Mouse (Mus musculus): ENCODE results near the gene Six4.
"Not testable (repeated sequence)": the region's sequence is repeated elsewhere in the genome, so short reads cannot be mapped to it uniquely, and the experiment has no call there.

The Six4 gene

DNA sequence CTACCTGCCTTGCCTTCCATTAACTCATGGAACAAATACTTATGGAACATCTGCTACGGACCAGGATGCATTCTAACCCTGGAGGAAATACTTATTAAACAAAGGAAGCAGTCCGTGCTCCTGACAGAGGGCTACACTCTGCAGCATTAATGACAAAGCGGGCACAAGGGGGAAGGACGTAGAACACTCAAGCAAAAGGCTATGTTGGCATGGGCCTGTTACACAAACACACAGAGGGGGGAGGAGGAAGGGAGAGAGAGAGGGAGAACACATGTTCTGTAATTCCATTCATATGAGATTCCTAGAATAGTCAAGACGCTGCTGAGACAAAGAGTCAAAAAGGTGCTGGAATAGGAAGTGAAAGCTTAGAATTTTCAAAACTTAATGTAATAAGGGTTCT lies 24.8 kb downstream of the Six4 start:
- DNase-seq (ENCODE audit: low spot score in 2 of 2): no peak

DNA sequence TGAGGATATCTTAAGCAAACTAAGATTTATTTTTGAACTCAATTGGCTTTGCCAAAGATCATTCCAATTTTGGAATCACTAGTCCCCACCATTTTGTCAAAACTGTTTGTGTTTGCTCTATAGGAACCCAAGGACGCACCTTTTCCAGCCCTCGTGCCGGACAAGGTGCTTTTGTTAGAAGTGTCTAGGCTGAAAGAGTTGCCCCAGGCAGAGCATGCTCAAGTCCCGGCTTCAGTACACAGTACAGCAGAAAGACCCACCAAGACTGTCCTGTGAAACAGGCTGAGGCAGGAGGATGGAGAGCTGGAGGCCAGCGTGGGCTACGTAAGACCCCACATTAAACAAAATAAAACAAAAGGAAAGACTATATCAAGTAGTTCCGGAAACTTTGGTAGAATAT lies 26.2 kb downstream of the Six4 start:
- DNase-seq (ENCODE audit: low spot score in 2 of 2): no peak

DNA sequence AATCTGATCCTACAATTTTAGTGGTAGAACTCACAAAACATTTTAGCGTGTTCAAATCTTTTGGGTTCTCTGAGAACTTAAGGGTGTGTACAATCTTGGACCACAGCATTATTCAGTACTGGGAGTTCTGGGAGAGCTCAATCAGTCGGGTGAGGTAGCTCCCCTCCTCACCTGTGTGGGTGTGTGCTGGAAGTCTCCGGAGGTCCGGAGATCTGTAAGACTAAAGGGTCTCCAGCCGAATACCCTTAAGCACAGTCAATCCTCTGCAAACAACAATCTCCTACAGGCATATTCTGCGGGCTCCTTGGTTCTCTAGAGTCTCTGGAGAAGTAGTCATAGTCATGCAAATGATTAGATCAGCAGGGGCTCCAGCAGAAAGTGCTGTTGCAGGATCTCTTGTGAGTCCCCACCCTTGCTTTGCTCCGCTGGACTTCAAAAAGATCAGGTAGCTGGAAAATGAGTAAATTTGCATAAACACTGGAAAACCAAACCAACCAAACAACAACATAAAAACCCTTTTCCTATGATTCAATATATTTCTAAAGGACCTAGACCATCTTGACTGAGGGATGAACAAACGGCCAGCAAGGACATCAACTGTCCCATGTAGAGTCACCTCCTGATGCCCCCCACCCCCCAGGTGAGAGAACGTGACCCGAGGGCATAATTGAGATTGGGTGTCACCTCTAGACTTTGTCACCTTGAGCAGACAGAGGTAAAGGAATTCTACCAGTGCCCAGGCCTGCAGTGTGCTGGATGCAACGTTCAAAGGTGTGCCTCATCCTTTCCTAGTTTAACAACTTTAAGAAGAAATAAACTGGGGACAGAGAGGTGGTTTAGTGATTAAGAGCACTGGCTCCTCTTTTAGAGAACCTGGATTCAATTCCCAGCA lies 27.3 kb downstream of the Six4 start:
- no peak for DNase-seq (ENCODE audit: low spot score in 2 of 2)

DNA sequence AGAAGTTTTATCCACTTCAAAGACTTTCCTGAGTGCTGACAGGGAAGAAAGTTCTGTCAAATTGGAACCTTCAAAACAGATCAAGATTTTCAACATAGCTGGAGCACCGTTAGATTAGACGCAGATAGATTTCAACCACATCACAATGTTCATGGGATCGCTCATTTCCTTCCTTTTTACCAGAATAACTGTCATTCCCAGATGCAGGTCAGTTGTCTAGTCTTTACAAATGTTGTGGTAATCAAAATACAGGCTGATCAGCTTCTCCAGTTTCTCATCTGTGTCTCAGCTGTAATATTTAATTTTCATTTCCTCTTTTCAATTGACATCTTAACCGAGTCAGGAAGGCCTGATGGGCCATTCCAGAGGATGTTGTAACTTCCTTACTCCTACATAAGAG lies 29.5 kb downstream of the Six4 start:
- DNase-seq (ENCODE audit: low spot score in 2 of 2): no peak

DNA sequence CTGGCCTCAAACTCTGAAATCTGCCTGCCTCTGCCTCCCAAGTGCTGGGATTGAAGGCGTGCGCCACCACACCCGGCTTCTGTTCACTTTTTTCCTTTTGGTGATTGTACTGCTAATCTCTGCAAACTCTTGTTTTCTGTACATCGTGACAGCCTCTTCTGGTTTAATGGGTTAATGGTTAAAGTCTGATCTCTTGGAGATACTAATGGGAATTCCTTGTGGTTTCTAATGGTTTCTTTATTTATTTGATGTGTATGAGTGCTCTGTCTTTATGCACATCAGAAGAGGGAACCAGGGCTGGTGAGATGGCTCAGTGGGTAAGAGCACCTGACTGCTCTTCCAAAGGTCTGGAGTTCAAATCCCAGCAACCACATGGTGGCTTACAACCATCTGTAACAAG lies 31.4 kb downstream of the Six4 start:
- not testable (repeated sequence) for DNase-seq (ENCODE audit: low spot score in 2 of 2)

DNA sequence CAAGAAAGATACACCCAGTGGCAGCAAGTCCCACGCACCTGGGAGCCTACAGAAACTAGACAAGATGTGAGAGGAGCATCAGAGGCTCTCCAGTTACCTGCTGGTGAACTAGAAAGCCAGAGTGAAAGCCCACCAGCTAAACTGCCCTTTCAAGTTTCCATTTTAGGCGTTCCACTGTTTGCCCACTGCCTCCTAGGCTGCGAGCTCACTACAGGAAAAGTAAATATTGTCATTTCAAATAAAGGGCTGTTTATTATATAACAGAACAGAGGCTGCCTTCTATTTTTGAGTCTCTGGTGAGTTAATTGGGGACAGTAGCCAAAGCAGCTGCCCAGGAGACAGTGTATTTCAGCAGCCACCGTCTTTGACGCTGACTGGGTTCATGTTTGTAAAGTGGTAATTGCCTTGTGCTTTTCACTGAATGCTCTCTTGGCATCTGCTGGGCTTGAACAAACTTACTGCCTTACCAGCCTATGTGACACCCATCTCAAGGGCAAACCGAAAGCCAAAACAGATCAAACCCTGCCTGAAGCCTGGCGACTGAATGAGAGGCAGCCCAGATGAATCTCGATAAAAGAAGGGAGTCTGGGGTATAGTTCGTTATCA lies 52.3 kb downstream of the Six4 start:
- no peak for DNase-seq (ENCODE audit: low spot score in 2 of 2)

DNA sequence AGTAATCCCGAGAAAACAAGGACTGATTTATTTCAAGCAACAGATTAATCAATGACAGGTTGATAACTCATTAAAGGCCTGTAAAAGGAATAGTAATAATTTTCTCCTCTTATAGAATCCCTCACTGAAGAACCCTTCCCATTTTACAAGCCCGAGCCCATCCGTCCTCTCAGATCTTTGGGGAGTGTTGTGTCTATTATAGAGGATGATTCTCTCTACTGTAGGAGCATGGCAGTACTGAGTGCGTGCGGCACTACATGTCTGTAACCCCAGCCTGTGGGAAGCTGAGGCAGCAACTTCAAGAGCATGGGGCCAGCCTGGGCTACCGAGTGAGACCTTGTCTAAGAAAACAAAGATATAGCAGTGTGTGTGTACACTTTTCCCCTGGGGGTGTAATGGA lies 55.8 kb downstream of the Six4 start:
- DNase-seq (ENCODE audit: low spot score in 2 of 2): no peak

DNA sequence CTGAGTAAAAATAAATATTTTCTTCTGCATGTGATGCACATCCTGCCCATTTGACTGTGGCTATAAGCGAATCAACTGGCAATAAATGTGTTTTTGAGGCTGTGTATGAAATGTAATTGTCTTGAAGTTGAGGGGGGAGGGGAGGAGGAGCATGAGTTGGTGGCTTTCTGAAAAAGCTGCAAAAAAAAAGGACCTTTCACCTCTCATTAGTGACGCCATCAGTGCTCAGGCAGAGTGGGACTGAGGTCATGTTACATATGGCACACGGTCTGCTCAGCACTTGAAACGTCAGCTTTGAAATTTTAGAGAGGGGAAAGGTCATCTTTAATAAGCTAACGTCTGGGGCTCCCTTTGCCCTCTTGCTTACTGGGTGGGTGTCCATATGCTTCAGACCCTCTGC lies 57.8 kb downstream of the Six4 start:
- DNase-seq (ENCODE audit: low spot score in 2 of 2): no peak

DNA sequence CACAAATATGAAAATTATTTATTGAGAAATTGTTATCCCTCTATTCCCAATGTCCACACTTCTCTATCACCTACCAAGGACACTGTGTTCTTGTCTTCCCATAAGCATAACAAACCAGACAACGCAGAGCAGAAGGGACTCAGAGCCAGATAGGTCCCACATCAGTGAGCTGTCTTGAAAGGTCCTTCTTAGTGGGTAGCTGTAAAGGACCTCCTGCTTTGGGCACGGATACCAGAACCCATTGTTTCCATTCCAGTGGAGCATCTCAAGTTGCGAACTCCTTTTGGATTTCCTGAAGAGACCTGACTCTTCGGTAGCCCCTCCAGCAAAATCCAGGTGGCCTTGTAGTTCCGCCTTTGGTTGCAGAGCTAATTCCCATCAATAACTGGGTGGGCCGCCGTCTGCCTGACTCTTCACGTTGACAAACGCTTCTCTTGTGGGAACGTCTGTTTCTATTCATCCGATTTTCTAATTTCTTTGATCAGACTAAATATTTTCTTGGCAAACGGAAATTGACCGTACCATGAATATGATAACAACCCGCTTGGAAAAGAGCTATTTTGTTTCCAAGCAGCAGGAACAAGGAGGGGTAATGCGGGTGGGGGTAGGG lies 58.6 kb downstream of the Six4 start:
- no peak for DNase-seq (ENCODE audit: low spot score in 2 of 2)

DNA sequence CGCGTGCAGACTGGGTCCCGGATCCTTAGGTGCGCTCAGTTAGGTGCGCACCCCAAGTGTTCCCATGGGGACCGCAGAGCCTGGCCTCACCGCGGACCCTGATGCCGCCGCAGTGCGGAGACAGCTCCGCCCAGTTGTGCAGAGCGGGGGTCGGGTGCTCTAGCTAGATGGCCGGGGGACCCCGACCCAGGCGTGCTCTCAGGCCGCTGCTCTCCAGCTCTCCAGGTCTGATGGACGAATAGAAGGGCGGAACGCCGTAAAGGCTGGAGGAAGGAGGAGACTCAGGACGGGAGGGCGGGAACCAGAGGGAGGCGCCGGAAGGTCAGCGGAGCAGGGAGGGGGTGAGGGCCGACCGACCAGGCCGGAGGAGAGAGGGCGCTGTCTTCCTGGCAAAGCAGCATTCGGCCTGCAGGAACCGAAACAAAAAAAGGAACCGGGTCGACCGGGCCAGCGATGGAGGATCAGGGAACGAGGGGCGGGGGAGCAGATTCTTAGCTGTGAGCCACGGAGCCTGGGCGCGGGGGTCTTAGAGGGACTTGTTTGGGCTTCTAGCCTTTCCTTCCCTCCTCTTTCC lies 59.5 kb downstream of the Six4 start, which contains the start of gene Six1:
Gene Six1 (minus strand): TSS at position 220 of the 574 bp plus-strand sequence.
- no peak for DNase-seq (ENCODE audit: low spot score in 2 of 2)

DNA sequence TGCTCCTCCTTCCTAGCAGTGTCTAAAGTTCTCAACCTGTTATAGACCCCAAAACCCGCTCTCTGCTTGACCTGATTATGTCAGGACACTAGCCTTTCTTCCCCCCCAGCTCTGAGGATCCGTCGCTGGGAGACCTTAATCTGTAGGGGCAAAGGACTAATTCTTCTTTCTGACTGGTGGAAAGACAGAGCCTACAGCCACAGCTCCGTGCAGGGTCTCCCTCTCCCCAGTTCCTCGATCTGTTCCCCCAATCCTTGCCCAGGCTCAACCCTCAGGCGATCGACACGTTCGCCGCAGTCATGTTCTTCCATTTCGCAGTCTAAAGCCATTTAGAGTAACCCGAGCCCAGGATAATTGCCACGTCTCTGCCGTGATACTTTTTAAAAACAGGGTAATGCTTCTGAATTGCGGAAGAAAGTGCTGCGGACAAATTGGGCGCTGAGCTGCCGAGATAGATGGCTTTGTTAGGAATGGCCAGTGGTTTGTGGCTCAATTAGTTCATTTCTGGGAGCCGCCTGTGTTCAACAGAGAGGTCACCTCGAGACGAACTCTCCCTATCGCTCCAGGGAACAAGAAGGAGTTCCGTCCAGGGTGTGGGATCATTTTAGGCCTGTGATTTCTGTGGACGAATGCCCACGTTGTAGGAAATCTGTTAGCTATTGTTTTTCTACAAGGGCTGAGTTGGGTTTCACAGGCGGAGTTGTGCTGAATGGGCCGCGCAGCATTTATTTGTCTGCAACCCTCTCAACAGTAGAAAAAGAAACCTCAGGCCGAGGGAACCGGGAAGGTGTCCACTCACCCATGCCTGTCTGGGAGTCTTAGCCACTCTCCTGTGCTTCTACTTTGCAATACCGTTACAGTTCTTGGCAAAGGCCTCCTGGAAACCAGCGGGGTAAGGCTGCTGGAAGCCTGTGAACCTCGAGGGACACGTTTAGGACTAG lies 60.3 kb downstream of the Six4 start:
- no peak for DNase-seq (ENCODE audit: low spot score in 2 of 2)

DNA sequence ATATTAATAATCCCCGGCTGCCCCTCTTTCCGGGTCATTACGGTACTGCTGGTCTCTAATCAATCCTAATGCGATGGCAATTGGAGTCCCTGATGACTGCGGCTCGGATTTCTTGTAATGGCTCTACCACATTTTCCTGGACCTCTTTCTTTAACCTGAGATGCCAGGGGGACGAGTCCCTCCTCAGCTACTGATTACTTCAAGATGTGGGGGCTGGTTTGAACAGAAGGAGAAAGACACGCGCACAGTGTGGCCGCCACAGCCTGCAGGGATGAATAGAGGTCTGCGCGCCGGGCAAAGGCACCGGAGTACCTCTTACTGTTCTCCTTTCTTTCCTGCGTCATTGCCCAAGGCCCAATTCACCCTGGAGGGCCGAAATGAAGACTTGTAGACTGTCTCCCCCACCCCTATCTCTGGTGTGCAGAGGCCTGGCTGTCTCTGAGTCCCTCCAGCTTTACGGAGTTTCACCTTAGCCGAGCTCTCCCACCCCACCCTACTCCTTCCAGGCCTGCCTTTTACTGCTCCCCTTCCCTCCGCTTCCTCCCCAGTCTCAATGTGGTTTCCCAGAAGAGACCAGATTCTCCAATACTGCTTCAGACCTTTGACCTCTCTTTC lies 61.1 kb downstream of the Six4 start:
- DNase-seq (ENCODE audit: low spot score in 2 of 2): no peak

DNA sequence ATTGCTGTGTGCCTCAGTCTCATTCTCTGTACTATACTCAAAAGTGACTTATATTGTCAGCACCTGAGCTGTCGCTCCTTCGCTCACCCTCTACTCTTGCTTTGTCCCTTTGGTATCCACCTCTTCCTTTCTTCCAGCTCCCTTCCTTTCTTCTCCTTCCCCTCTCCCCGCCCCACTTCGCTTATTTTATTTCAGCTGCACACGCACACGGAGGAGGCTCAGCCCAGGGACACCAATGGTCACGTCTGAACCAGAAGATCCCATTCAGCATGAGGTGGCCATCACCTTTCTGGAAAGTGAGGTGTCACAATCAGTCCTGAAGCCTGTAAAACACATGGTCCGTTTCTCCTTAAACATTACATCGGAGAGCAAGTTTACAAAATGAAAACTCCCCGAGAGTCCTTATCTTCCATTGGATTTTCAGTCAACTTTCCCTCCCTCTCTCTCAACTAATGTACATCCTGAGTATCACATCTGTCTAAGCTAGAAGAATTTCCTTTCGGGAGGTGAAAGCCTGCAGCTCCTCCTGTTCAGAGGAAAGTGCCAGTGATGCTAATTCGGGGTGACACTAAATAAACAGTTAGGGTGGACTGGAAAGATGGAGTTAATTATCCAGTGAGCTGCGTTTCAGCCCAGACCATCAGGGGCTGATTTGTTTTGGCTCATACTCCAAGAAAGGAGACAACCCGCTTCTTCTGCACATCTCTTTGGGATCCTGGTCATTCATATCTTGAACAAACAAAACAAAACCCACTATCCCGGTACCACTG lies 62.3 kb downstream of the Six4 start:
- DNase-seq (ENCODE audit: low spot score in 2 of 2): no peak

DNA sequence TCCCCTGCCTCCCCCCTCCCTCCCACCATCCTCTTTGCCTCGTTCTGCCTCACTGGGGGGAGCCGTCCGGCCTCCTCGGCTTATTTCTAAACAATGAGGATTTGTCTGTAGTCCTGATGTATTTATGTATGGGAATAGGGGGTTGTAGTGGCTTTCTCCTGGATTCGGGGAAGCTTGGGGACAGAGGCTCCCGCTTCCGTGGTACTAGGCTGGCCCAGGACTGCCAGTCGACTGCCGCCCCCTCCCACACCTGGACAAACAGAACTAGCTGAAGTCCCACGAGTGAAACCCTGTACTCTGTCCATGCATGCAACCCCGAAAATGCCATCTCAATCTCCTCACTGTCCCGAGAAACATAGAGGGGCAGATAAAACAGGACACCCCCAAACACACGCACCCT lies 63.0 kb downstream of the Six4 start:
- DNase-seq (ENCODE audit: low spot score in 2 of 2): no peak
